Mouse (Mus musculus) kidney, embryonic 15.5 days (tissue): ENCODE results near the gene Srms. TPM values are rescaled to one million over a fixed set of nuclear protein-coding genes. Genes with fewer than 3 reads are reported as not detected.
"Not testable (repeated sequence)": the region's sequence is repeated elsewhere in the genome, so short reads cannot be mapped to it uniquely, and the experiment has no call there.

Source experiments
- ATAC-seq: fragments of 200-750 bp; cut with Nextera tagmentation; replicated peaks from 2 replicates; pipeline ENCODE4 v1.8.0; 2017; ENCODE audit warnings: moderate TSS enrichment; ENCODE audit not compliant: low FRiP score
- H3K27ac ChIP-seq: fragments of 300-500 bp; sonication (generic); 2 replicates; pipeline ENCODE4 v1.5.1; 2015; ENCODE audit warnings: mild to moderate bottlenecking, inconsistent platforms
- H3K27me3 ChIP-seq: fragments of 300-500 bp; sonication (generic); 2 replicates; pipeline ENCODE4 v1.6.1; 2015; ENCODE audit warnings: inconsistent platforms
- H3K36me3 ChIP-seq: fragments of 300-500 bp; sonication (generic); 2 replicates; pipeline ENCODE4 v1.6.1; 2015; ENCODE audit warnings: inconsistent platforms
- H3K4me1 ChIP-seq: fragments of 300-500 bp; sonication (generic); 2 replicates; pipeline ENCODE4 v1.6.1; 2015; ENCODE audit warnings: inconsistent platforms
- H3K4me2 ChIP-seq: fragments of 300-500 bp; sonication (generic); 2 replicates; pipeline ENCODE4 v1.6.1; 2015; ENCODE audit warnings: moderate library complexity, mild to moderate bottlenecking, inconsistent platforms
- H3K4me3 ChIP-seq: fragments of 300-500 bp; sonication (generic); replicated peaks from 2 replicates; pipeline ENCODE4 v1.5.1; 2015; ENCODE audit warnings: mild to moderate bottlenecking, inconsistent platforms
- H3K9ac ChIP-seq: fragments of 300-500 bp; sonication (generic); 2 replicates; pipeline ENCODE4 v1.6.1; 2015; ENCODE audit warnings: mild to moderate bottlenecking, inconsistent platforms
- H3K9me3 ChIP-seq: fragments of 300-500 bp; sonication (generic); replicated peaks from 2 replicates; pipeline ENCODE4 v1.6.1; 2016; ENCODE audit warnings: inconsistent platforms
- WGBS: fragments of 180-500 bp; shearing (Covaris S2); methylation state at CpG from one replicate; pipeline ENCODE4 v1.1.7; 2015; ENCODE audit warnings: mixed read lengths; 5-methylcytosine and 5-hydroxymethylcytosine counted together
- polyA plus RNA-seq: library from polyadenylated mRNA; unstranded; fragments of >200 nt; fragmentation: Nextera tagmentation; extraction: Ambion mirVana; gene quantifications from 2 replicates; pipeline ENCODE4 v1.2.1, GENCODE M21; 2015

Gene Srms
- polyA plus RNA-seq, 1 experiment from 2014 or later: 0.45 TPM

GRCm38 (mm10) chr2:181218881-181219485 is 6.0 kb upstream of the Srms start:
- no peak for ATAC-seq
- peaks cover 32% of the 10 kb centered on the region for H3K4me1 ChIP-seq
- no peaks in the 10 kb centered on the region for H3K36me3 ChIP-seq
- H3K4me3 ChIP-seq: peak overlapping the region; percentile 35; the same call in 1 of the 2 replicates
- H3K27me3 ChIP-seq: peaks cover 11% of the 10 kb centered on the region
- peak overlapping the region; percentile 61 for H3K4me2 ChIP-seq
- H3K27ac ChIP-seq: peak overlapping the region; percentile 85
- H3K9ac ChIP-seq: no peak overlapping the region
- no peaks in the 10 kb centered on the region for H3K9me3 ChIP-seq
- 49% methylated on average over 5 of the region's 5 CpGs for WGBS

- no peak overlapping the region for H3K9ac ChIP-seq
- H3K9me3 ChIP-seq: no peaks in the 10 kb centered on the region
- H3K4me2 ChIP-seq: no peak overlapping the region
- H3K27me3 ChIP-seq: peaks cover 40% of the 10 kb centered on the region
- 92% methylated on average over 6 of the region's 6 CpGs for WGBS
- H3K36me3 ChIP-seq: no peaks in the 10 kb centered on the region
- H3K4me3 ChIP-seq: no peak overlapping the region
- peaks cover 35% of the 10 kb centered on the region for H3K4me1 ChIP-seq
- no peak for ATAC-seq
- H3K27ac ChIP-seq: no peak overlapping the region
Observed at GRCm38 (mm10) chr2:181216037-181216436, 3.1 kb upstream of the Srms start.

- Histone ChIP-seq H3K4me3 (peak overlapping the region; percentile 39), H3K9me3 (no peaks in the 10 kb centered on the region), H3K4me2 (peak overlapping the region; percentile 61), H3K9ac (no peak overlapping the region), H3K4me1 (peaks cover 14% of the 10 kb centered on the region), H3K27me3 (peaks cover 46% of the 10 kb centered on the region), H3K36me3 (no peaks in the 10 kb centered on the region), H3K27ac (no peak overlapping the region)
- WGBS: 2% methylated on average over 34 of the region's 34 CpGs
- ATAC-seq: peak; percentile 52
Observed at GRCm38 (mm10) chr2:181212389-181213020, 480 bp downstream of the Srms start.

GRCm38 (mm10) chr2:181206118-181206517 is 6.9 kb downstream of the Srms start:
- peak; percentile 66; the same call in 1 of the 2 replicates for ATAC-seq
- H3K4me3 ChIP-seq: no peak overlapping the region
- H3K9ac ChIP-seq: no peak overlapping the region
- H3K4me1 ChIP-seq: no peaks in the 10 kb centered on the region
- H3K36me3 ChIP-seq: no peaks in the 10 kb centered on the region
- H3K27ac ChIP-seq: no peak overlapping the region
- no peaks in the 10 kb centered on the region for H3K9me3 ChIP-seq
- H3K27me3 ChIP-seq: peaks cover 7% of the 10 kb centered on the region
- 74% methylated on average over 9 of the region's 9 CpGs for WGBS
- H3K4me2 ChIP-seq: no peak overlapping the region

GRCm38 (mm10) chr2:181205678-181206077 is 7.3 kb downstream of the Srms start:
- Histone ChIP-seq H3K27ac (no peak overlapping the region), H3K4me1 (no peaks in the 10 kb centered on the region), H3K4me2 (no peak overlapping the region), H3K9me3 (no peaks in the 10 kb centered on the region), H3K4me3 (no peak overlapping the region), H3K36me3 (no peaks in the 10 kb centered on the region), H3K27me3 (peaks cover 4% of the 10 kb centered on the region; the same call in 1 of the 2 replicates), H3K9ac (no peak overlapping the region)
- 0 out of 2 replicates have a peak, but pooled peaks have one; percentile 44 for ATAC-seq
- 83% methylated on average over 5 of the region's 5 CpGs for WGBS

GRCm38 (mm10) chr2:181202886-181203285 is 10.1 kb downstream of the Srms start:
- H3K4me3 ChIP-seq: no peak overlapping the region
- H3K9me3 ChIP-seq: no peaks in the 10 kb centered on the region
- 70% methylated on average over 6 of the region's 6 CpGs for WGBS
- no peak for ATAC-seq
- no peaks in the 10 kb centered on the region for H3K27me3 ChIP-seq
- H3K36me3 ChIP-seq: no peaks in the 10 kb centered on the region
- H3K9ac ChIP-seq: no peak overlapping the region
- H3K4me2 ChIP-seq: no peak overlapping the region
- no peak overlapping the region for H3K27ac ChIP-seq
- no peaks in the 10 kb centered on the region for H3K4me1 ChIP-seq

- 90% methylated on average over 3 of the region's 3 CpGs for WGBS
- Histone ChIP-seq H3K27me3 (no peaks in the 10 kb centered on the region), H3K4me3 (no peak within 1 kb of the TSS), H3K9ac (no peak within 1 kb of the TSS), H3K4me1 (no peaks in the 10 kb centered on the region), H3K36me3 (no peaks in the 10 kb centered on the region), H3K4me2 (no peak within 1 kb of the TSS), H3K27ac (no peak within 1 kb of the TSS), H3K9me3 (no peaks in the 10 kb centered on the region)
- no peak for ATAC-seq
Observed at GRCm38 (mm10) chr2:181202422-181202821, 10.6 kb downstream of the Srms start, which contains the start of gene Ptk6. Ptk6 (minus strand) TSS chr2:181202789.

- H3K27me3 ChIP-seq: no peaks in the 10 kb centered on the region
- 71% methylated on average over 3 of the region's 3 CpGs for WGBS
- H3K4me1 ChIP-seq: no peaks in the 10 kb centered on the region
- H3K4me2 ChIP-seq: no peak overlapping the region
- no peak overlapping the region for H3K9ac ChIP-seq
- H3K27ac ChIP-seq: no peak overlapping the region
- ATAC-seq: no peak
- H3K9me3 ChIP-seq: no peaks in the 10 kb centered on the region
- no peaks in the 10 kb centered on the region for H3K36me3 ChIP-seq
- H3K4me3 ChIP-seq: no peak overlapping the region
Observed at GRCm38 (mm10) chr2:181201606-181202005, 11.4 kb downstream of the Srms start.

GRCm38 (mm10) chr2:181196628-181197300 is 16.2 kb downstream of the Srms start:
- H3K4me2 ChIP-seq: no peak overlapping the region
- no peaks in the 10 kb centered on the region for H3K9me3 ChIP-seq
- no peaks in the 10 kb centered on the region for H3K27me3 ChIP-seq
- no peak overlapping the region for H3K9ac ChIP-seq
- no peak overlapping the region for H3K4me3 ChIP-seq
- H3K36me3 ChIP-seq: no peaks in the 10 kb centered on the region
- WGBS: 83% methylated on average over 4 of the region's 4 CpGs
- H3K4me1 ChIP-seq: no peaks in the 10 kb centered on the region
- no peak overlapping the region for H3K27ac ChIP-seq
- no peak for ATAC-seq

GRCm38 (mm10) chr2:181193044-181193443 is 19.9 kb downstream of the Srms start:
- Histone ChIP-seq H3K36me3 (peaks cover 16% of the 10 kb centered on the region), H3K27ac (no peak overlapping the region), H3K4me3 (no peak overlapping the region), H3K9me3 (no peaks in the 10 kb centered on the region), H3K27me3 (no peaks in the 10 kb centered on the region), H3K9ac (no peak overlapping the region), H3K4me1 (peaks cover 11% of the 10 kb centered on the region), H3K4me2 (no peak overlapping the region)
- ATAC-seq: no peak
- 72% methylated on average over 3 of the region's 3 CpGs for WGBS

GRCm38 (mm10) chr2:181191936-181192335 is 21.0 kb downstream of the Srms start:
- Histone ChIP-seq H3K9ac (no peak overlapping the region), H3K27ac (no peak overlapping the region), H3K36me3 (peaks cover 16% of the 10 kb centered on the region), H3K9me3 (no peaks in the 10 kb centered on the region), H3K4me3 (no peak overlapping the region), H3K4me2 (no peak overlapping the region), H3K4me1 (peaks cover 12% of the 10 kb centered on the region), H3K27me3 (no peaks in the 10 kb centered on the region)
- ATAC-seq: no peak
- WGBS: 69% methylated on average over 4 of the region's 4 CpGs

- not testable (repeated sequence) for ATAC-seq, H3K27me3 ChIP-seq, H3K9ac ChIP-seq, H3K9me3 ChIP-seq, H3K27ac ChIP-seq, H3K4me3 ChIP-seq, H3K4me2 ChIP-seq
- WGBS: 76% methylated on average over 4 of the region's 4 CpGs
- Histone ChIP-seq H3K4me1 (peaks cover 12% of the 10 kb centered on the region), H3K36me3 (peaks cover 16% of the 10 kb centered on the region)
Observed at GRCm38 (mm10) chr2:181191385-181191784, 21.6 kb downstream of the Srms start.
